Mouse (Mus musculus) cerebellum, adult 2 months (tissue): ENCODE results near the gene Wnt5a.

Experiments used
- CTCF ChIP-seq: fragments of 200-500 bp; IDR thresholded peaks from 2 replicates; pipeline ENCODE4 v1.5.1; 2011; ENCODE audit warnings: low read depth, mild to moderate bottlenecking, control low read depth, low read length, moderate library complexity, borderline replicate concordance; ENCODE audit not compliant: insufficient read depth
- POLR2A ChIP-seq: fragments of 200-500 bp; IDR thresholded peaks from 2 replicates; pipeline ENCODE4 v1.6.1; 2011; ENCODE audit warnings: low read length, control low read depth, borderline replicate concordance; ENCODE audit not compliant: insufficient read depth

- TF ChIP-seq POLR2A (no peak), CTCF (no peak)
These were observed 16.6 kb downstream of the Wnt5a start for GRCm38 (mm10) chr14:28521106-28521505.
